Mouse (Mus musculus) limb, embryonic 14.5 days (tissue): ENCODE data around the gene Ctrc. TPM values are rescaled to one million over a fixed set of nuclear protein-coding genes. Genes with fewer than 3 reads are reported as not detected.

Experiments
- ATAC-seq: fragments of 200-750 bp; cut with Nextera tagmentation; 2 replicates; pipeline ENCODE4 v1.8.0; 2017; ENCODE audit warnings: low read depth, moderate number of reproducible peaks, moderate TSS enrichment; ENCODE audit not compliant: low FRiP score
- DNase-seq: peaks from one replicate; pipeline ENCODE4 v3.0.0-alpha.2; 2015; ENCODE audit warnings: low spot score
- H3K27ac ChIP-seq: fragments of 300-500 bp; sonication (generic); replicated peaks from 2 replicates; pipeline ENCODE4 v1.5.1; 2014; ENCODE audit warnings: low read depth, mild to moderate bottlenecking, low read length, moderate library complexity, mixed read lengths
- H3K27me3 ChIP-seq: fragments of 300-500 bp; sonication (generic); 2 replicates; pipeline ENCODE4 v1.6.1; 2014; ENCODE audit warnings: low read length, mixed read lengths; ENCODE audit not compliant: control insufficient read depth, insufficient read depth
- H3K36me3 ChIP-seq: fragments of 300-500 bp; sonication (generic); 2 replicates; pipeline ENCODE4 v1.6.1; 2014; ENCODE audit warnings: mild to moderate bottlenecking, low read length, moderate library complexity, mixed read lengths; ENCODE audit not compliant: control insufficient read depth, insufficient read depth
- H3K4me1 ChIP-seq: fragments of 300-500 bp; sonication (generic); 2 replicates; pipeline ENCODE4 v1.6.1; 2014; ENCODE audit warnings: antibody characterized with exemption, low read length, mixed read lengths; ENCODE audit not compliant: control insufficient read depth, insufficient read depth
- H3K4me2 ChIP-seq: fragments of 300-500 bp; sonication (generic); replicated peaks from 2 replicates; pipeline ENCODE4 v1.6.1; 2014; ENCODE audit warnings: low read depth, mild to moderate bottlenecking, low read length, moderate library complexity; ENCODE audit not compliant: severe bottlenecking
- H3K4me3 ChIP-seq: fragments of 300-500 bp; sonication (generic); replicated peaks from 2 replicates; pipeline ENCODE4 v1.5.1; 2014; ENCODE audit warnings: low read length
- H3K9ac ChIP-seq: fragments of 300-500 bp; sonication (generic); 2 replicates; pipeline ENCODE4 v1.6.1; 2014; ENCODE audit warnings: mild to moderate bottlenecking, low read depth, low read length, moderate library complexity; ENCODE audit not compliant: severe bottlenecking
- H3K9me3 ChIP-seq: fragments of 300-500 bp; sonication (generic); 2 replicates; pipeline ENCODE4 v1.6.1; 2016; ENCODE audit warnings: low read length; ENCODE audit not compliant: control insufficient read depth
- POLR2A ChIP-seq: fragments of 200-500 bp; IDR thresholded peaks from 2 replicates; pipeline ENCODE4 v1.8.0; 2012; ENCODE audit warnings: inconsistent platforms, mild to moderate bottlenecking, moderate library complexity, borderline replicate concordance; ENCODE audit not compliant: insufficient read depth, insufficient read length; ENCODE audit errors: extremely low read depth
- WGBS: fragments of 180-500 bp; shearing (Covaris S2); extraction: QIAGEN DNeasy Blood & Tissue Kit; methylation state at CpG from one replicate; pipeline ENCODE4 v1.1.7; 2014; 5-methylcytosine and 5-hydroxymethylcytosine counted together
- polyA plus RNA-seq, 2 experiments: library from polyadenylated mRNA; depleted of rRNA in 1 of 2; stranded (reverse) in 1 of 2; unstranded in 1 of 2; fragments of >200 nt; fragmentation: Nextera tagmentation in 1 of 2; extraction: Ambion mirVana in 1 of 2; gene quantifications; 2 replicates each; pipeline versions ENCODE4 v1.2.1 to v1.2.3; 2012 to 2014

The Ctrc gene
- polyA plus RNA-seq (2012; rRNA removed): 0.08 TPM in 1 of 2 replicates, not detected in the other
- polyA plus RNA-seq (2014; fragmentation: Nextera tagmentation; extraction: Ambion mirVana): not detected in 2 replicates

DNA sequence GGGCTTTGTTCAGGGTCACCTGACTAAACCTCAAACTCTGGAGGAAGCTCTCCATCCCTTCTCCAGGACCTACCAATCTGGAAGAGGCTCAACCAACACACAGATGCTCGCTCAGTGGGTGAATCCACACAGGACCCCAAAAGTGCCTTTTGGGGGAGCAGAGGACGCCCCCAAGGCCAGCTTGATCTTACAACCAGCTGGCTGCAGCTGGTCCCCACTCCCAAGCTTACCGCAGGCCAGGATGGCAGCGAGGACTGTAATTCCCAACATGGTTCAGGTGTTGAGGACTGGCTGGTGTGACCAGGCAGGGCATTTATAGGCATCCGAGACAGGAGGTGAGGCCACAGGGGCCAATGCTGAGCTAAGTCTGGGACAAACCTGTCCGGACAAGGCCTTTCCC, at the start of gene Ctrc:
Gene Ctrc (minus strand): TSS at position 361 of the 400 bp plus-strand sequence.
- Histone ChIP-seq H3K4me1 (no peaks in the 10 kb centered on the region), H3K9me3 (no peaks in the 10 kb centered on the region), H3K4me2 (no peak within 1 kb of the TSS), H3K36me3 (no peaks in the 10 kb centered on the region), H3K27me3 (no peaks in the 10 kb centered on the region), H3K9ac (no peak within 1 kb of the TSS), H3K27ac (no peak within 1 kb of the TSS), H3K4me3 (no peak within 1 kb of the TSS)
- no peak for TF ChIP-seq POLR2A
- WGBS: 76% methylated on average over 6 of the region's 6 CpGs
- no peak for ATAC-seq
- DNase-seq: no peak

DNA sequence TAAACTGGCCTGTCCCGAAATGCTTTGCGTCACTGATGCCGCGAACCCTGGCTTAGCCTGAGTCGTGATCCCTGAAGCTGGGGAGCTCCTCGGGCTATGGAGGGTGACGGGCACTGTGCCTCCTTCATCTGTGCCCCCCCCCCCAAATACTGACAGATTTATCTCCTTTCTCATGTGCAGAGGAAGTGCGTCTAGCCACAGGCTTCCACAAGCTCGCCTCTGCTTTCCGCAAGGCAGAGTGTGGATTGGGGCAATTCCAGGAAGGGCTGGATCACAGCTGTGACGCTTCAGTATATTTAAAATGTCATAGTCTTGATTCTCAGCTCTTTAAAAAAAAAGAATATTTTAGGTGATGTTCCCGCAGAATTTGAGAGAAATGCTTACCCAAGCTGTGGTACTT, 49.6 kb upstream of the Ctrc start:
- no peak overlapping the region for H3K9ac ChIP-seq
- no peak for DNase-seq
- WGBS: 53% methylated on average over 12 of the region's 12 CpGs

DNA sequence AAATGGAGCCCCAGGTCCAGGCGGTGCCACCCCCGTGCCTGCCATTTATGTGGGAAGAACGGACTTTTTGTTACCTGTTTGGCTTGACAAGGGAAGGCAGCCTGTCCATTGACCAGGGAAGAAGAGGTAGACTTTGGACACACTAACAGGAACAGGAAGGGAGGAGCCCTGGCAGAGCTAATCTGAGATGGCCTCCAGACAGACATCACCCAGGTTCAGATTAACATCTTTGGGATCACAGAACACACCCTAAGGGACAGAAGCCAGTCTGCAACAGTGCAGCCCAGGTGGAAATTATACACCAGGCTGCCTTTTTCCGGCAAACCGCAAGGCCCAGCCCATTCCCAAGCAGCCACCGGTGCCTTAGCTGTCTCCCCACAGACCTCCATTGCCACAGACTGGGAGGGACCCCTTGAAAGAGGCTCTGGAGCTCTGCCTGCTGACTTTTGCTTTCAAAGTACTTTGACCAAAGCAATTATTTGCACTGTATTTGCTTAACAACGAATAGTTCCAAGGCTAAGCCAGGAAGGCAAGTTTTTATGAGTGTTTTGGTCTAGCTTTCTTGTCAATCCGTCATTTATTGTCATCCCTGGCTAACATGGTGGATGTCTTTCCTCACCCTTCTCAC, 47.1 kb upstream of the Ctrc start:
- H3K27ac ChIP-seq: no peak overlapping the region
- no peak overlapping the region for H3K4me3 ChIP-seq
- no peak for TF ChIP-seq POLR2A
- DNase-seq (no peak), ATAC-seq (no peak)
- no peaks in the 10 kb centered on the region for H3K36me3 ChIP-seq
- no peaks in the 10 kb centered on the region for H3K27me3 ChIP-seq
- H3K9ac ChIP-seq: no peak overlapping the region
- no peaks in the 10 kb centered on the region for H3K4me1 ChIP-seq
- no peak overlapping the region for H3K4me2 ChIP-seq
- WGBS: 78% methylated on average over 8 of the region's 8 CpGs
- H3K9me3 ChIP-seq: no peaks in the 10 kb centered on the region

More for the DNA sequence above, 49.6 kb upstream of the Ctrc start:
- no peaks in the 10 kb centered on the region for H3K27me3 ChIP-seq
- peaks cover 13% of the 10 kb centered on the region for H3K4me1 ChIP-seq
- no peaks in the 10 kb centered on the region for H3K36me3 ChIP-seq
- H3K4me3 ChIP-seq: no peak overlapping the region
- H3K4me2 ChIP-seq: no peak overlapping the region
- no peaks in the 10 kb centered on the region for H3K9me3 ChIP-seq
- no peak overlapping the region for H3K27ac ChIP-seq
- no peak for ATAC-seq
- no peak for TF ChIP-seq POLR2A

DNA sequence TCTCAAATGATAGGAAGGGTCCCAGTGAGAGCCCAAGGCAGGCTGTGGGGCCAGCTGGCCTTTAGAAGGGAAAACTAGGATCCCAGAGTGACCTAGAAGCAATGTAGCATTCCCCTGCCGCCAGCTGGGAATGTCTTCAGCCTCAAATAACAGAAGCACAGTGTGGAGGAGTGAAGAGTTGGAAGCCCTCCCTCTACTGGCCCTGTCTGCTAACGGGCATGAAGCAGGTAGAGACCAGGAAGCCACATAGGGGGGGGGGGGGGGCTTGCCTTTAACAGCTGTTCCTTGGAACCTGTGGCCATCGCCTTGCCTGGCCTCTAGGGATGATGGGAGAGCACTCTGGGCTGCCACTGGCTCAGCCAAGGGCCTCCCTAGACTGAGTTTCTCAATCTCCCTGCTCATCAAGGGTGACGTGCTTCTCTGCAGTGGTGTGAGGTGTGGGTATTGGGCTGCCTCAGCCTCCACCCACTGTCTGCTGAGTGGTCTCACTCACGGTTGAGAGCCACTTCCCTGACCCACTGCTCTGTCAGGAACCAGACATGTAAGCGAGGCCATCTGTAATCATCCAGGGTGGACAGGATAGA, 40.3 kb upstream of the Ctrc start:
- no peaks in the 10 kb centered on the region for H3K36me3 ChIP-seq

DNA sequence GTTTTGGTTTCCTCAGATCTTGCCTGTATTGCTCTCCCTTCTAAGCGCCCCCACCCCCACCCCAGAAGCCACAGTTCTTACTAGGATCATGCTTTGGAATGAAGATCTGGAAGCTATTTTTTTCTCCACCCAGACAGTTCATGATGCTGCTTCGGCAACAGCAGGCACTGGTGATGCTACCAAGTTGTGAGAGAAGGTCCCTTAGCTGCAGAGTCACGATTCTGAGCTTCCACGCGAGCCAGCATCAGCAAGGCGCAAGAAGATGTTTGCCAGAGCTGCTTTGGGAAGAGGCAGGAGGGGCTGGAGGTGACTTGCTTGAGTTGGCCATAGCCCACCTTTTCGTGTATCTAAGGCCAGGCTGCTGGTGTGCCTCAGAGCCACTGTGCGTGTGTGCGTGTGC, 39.3 kb upstream of the Ctrc start:
- Histone ChIP-seq H3K9ac (no peak overlapping the region), H3K4me1 (peaks cover 6% of the 10 kb centered on the region; the same call in 1 of the 2 replicates), H3K27ac (no peak overlapping the region), H3K4me3 (no peak overlapping the region), H3K4me2 (no peak overlapping the region), H3K9me3 (no peaks in the 10 kb centered on the region), H3K27me3 (no peaks in the 10 kb centered on the region), H3K36me3 (no peaks in the 10 kb centered on the region)
- ATAC-seq (no peak), DNase-seq (no peak)
- 64% methylated on average over 9 of the region's 9 CpGs for WGBS
- no peak for TF ChIP-seq POLR2A

More for the DNA sequence above, 40.3 kb upstream of the Ctrc start:
- Histone ChIP-seq H3K27me3 (no peaks in the 10 kb centered on the region), H3K27ac (no peak overlapping the region), H3K9ac (no peak overlapping the region), H3K9me3 (no peaks in the 10 kb centered on the region), H3K4me3 (no peak overlapping the region), H3K4me2 (no peak overlapping the region), H3K4me1 (peaks cover 6% of the 10 kb centered on the region; the same call in 1 of the 2 replicates)
- WGBS: 38% methylated on average over 5 of the region's 6 CpGs
- ATAC-seq: peak; percentile 68
- DNase-seq: peak; percentile 17
- TF ChIP-seq POLR2A: no peak
